Mouse (Mus musculus) heart, adult 2 months (tissue): ENCODE measurements around the gene Bbs1. TPM values are rescaled to one million over a fixed set of nuclear protein-coding genes. Genes with fewer than 3 reads are reported as not detected.
"Not testable (repeated sequence)": the region's sequence is repeated elsewhere in the genome, so short reads cannot be mapped to it uniquely, and the experiment has no call there.

Experiments used
- DNase-seq, 2 experiments: peaks; one replicate each; pipeline ENCODE4 v3.0.0; 2021
- H3K27ac ChIP-seq: fragments of 200-600 bp; 2 replicates; pipeline ENCODE4 v1.8.1; 2022
- H3K27me3 ChIP-seq: fragments of 200-500 bp; 2 replicates; pipeline ENCODE4 v1.6.1; 2012; ENCODE audit warnings: mild to moderate bottlenecking, low read length, inconsistent platforms, mixed read lengths; ENCODE audit not compliant: control insufficient read depth, insufficient read depth
- H3K36me3 ChIP-seq: fragments of 200-500 bp; 2 replicates; pipeline ENCODE4 v1.6.1; 2012; ENCODE audit warnings: low read length, inconsistent platforms; ENCODE audit not compliant: control insufficient read depth, insufficient read depth
- H3K4me1 ChIP-seq: fragments of 200-500 bp; 2 replicates; pipeline ENCODE4 v1.6.1; 2011; ENCODE audit warnings: low read length; ENCODE audit not compliant: control insufficient read depth, insufficient read depth
- H3K4me3 ChIP-seq: fragments of 200-600 bp; 2 replicates; pipeline ENCODE4 v1.8.1; 2022
- H3K79me2 ChIP-seq: fragments of 200-500 bp; replicated peaks from 2 replicates; pipeline ENCODE4 v1.6.1; 2012; ENCODE audit warnings: mild to moderate bottlenecking, inconsistent platforms, low read length, moderate library complexity, mixed read lengths; ENCODE audit not compliant: control insufficient read depth, insufficient read depth
- H3K9ac ChIP-seq: fragments of 200-500 bp; 2 replicates; pipeline ENCODE4 v1.6.1; 2012; ENCODE audit warnings: low read depth, mild to moderate bottlenecking, control low read depth, inconsistent platforms, low read length, mixed read lengths
- CTCF ChIP-seq: fragments of 200-600 bp; IDR thresholded peaks from 2 replicates; pipeline ENCODE4 v1.8.1; 2022; ENCODE audit warnings: antibody characterized with exemption, mild to moderate bottlenecking, moderate library complexity
- EP300 ChIP-seq: fragments of 200-500 bp; IDR thresholded peaks from 2 replicates; pipeline ENCODE4 v1.6.1; 2011; ENCODE audit warnings: low read depth, low read length, control low read depth; ENCODE audit not compliant: insufficient read depth
- POLR2A ChIP-seq: fragments of 200-500 bp; IDR thresholded peaks from 2 replicates; pipeline ENCODE4 v1.6.1; 2011; ENCODE audit warnings: mild to moderate bottlenecking, low read depth, low read length, control low read depth; ENCODE audit not compliant: insufficient read depth
- WGBS: fragments of 180-500 bp; shearing (Covaris S2); methylation state at CpG from one replicate; pipeline ENCODE4 v1.1.7; 2018; 5-methylcytosine and 5-hydroxymethylcytosine counted together
- intact Hi-C: fragments of 180-260 bp; cut with DNase I; formaldehyde crosslinking; loops from one replicate; pipeline ENCODE4 v1.15.1; 2025
- long read RNA-seq: library from polyadenylated mRNA; stranded (forward); transcript quantifications from one replicate; pipeline ENCODE4 v2.0.0, GENCODE M21; 2021
- polyA plus RNA-seq: library from polyadenylated mRNA; depleted of rRNA; stranded (reverse); fragments of >200 nt; gene quantifications from 2 replicates; pipeline ENCODE4 v1.2.3, GENCODE M21; 2012; rRNA removed
- total RNA-seq, 2 experiments: library from RNA; stranded (reverse); gene quantifications; 2 replicates each; pipeline ENCODE4 v1.2.3; 2021

The Bbs1 gene
- 1 to 10 TPM; 3.5 to 4.5 TPM for total RNA-seq
- 2.3 and 3.9 TPM in 2 replicates for polyA plus RNA-seq
- long read RNA-seq, partial matches to known transcripts: 1 of 1 reads
- long read RNA-seq, other reads (novel, unspliced or antisense): 0 of 1 reads

- Histone ChIP-seq H3K36me3 (no peaks in the 10 kb centered on the region), H3K4me3 (peak within 1 kb of the TSS; percentile 63), H3K9ac (peak within 1 kb of the TSS; percentile 57; the same call in 1 of the 2 replicates), H3K27ac (no peak within 1 kb of the TSS), H3K79me2 (no peaks in the 10 kb centered on the region), H3K4me1 (peaks cover 3% of the 10 kb centered on the region), H3K27me3 (no peaks in the 10 kb centered on the region)
- intact Hi-C loops: loop anchor here (2.0 kb wide), 1 partner anchor 25 kb away; no protein-coding TSS in a partner anchor
- WGBS: 9% methylated on average over 31 of the region's 31 CpGs
- peak; percentile 48; the same call in 1 of the 2 replicates for TF ChIP-seq POLR2A
- TF ChIP-seq EP300: 0 out of 2 replicates have a peak, but pooled peaks have one; percentile 25
- TF ChIP-seq CTCF: no peak
- DNase-seq: peak; percentile 79 to 85
Measured at GRCm38 (mm10) chr19:4905979-4906794, at the start of gene Bbs1. Gene Bbs1, minus strand, starts transcription at chr19:4906628.

- not testable (repeated sequence) for H3K36me3 ChIP-seq
- 80% methylated on average over 9 of the region's 9 CpGs for WGBS
Measured at GRCm38 (mm10) chr19:4948641-4949040, 42.2 kb upstream of the Bbs1 start.

DNA sequence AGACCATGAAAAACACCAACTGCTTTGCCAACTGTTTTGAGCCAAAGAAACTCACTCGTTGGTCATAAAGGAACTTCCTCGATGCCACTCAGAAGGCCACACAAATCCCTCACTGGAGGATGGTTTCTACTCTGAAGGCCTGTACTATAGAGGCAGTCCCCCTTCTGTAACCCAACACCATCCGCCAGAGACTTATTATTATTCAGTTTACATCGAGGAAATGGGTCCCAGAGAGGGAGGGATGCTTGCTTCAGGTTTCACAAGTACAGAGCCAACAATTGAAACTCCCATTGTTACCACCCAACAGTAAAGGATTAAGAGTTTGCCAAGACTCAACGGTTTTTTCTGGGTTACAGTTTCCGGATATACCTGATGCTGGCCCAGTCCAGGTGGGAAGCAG is 39.1 kb upstream of the Bbs1 start:
- no peaks in the 10 kb centered on the region for H3K4me1 ChIP-seq
- H3K4me3 ChIP-seq: no peak overlapping the region
- no peak overlapping the region for H3K27ac ChIP-seq
- DNase-seq: no peak
- no peaks in the 10 kb centered on the region for H3K36me3 ChIP-seq
- intact Hi-C loops: no loop called here
- H3K27me3 ChIP-seq: no peaks in the 10 kb centered on the region; the same call in 1 of the 2 replicates
- no peak overlapping the region for H3K9ac ChIP-seq
- no peaks in the 10 kb centered on the region for H3K79me2 ChIP-seq
- TF ChIP-seq CTCF: no peak
- TF ChIP-seq POLR2A: no peak
- no peak for TF ChIP-seq EP300
- 52% methylated on average over 6 of the region's 6 CpGs for WGBS

More at GRCm38 (mm10) chr19:4948641-4949040, 42.2 kb upstream of the Bbs1 start:
- H3K79me2 ChIP-seq, intact Hi-C loops, H3K9ac ChIP-seq, H3K27ac ChIP-seq, H3K4me1 ChIP-seq, DNase-seq, H3K4me3 ChIP-seq, H3K27me3 ChIP-seq: not testable (repeated sequence)

DNA sequence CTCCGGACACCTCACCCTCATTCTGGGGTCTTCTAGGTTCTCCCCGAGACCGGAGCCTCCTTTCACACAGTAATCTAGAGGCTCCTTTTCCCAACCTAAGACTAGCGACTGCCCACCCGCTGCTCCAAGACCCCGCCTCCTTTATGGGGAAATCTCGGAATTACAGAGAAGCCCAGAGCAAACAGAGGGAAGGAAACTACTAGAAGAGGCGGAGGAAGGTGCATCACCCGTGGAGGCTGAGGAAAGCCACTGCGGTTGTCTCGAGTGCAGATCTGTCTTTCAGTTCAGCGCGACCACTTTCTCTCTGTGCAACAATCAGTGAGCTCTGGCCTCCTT is 36.8 kb upstream of the Bbs1 start:
- no peaks in the 10 kb centered on the region for H3K4me1 ChIP-seq
- TF ChIP-seq EP300 (no peak), POLR2A (no peak), CTCF (no peak)
- H3K9ac ChIP-seq: 0 out of 2 replicates have a peak overlapping the region, but pooled peaks have one; percentile 19
- no peak overlapping the region for H3K27ac ChIP-seq
- H3K79me2 ChIP-seq: no peaks in the 10 kb centered on the region
- no peak for DNase-seq
- intact Hi-C loops: no loop called here
- WGBS: 7% methylated on average over 13 of the region's 13 CpGs
- H3K27me3 ChIP-seq: no peaks in the 10 kb centered on the region; the same call in 1 of the 2 replicates
- peak overlapping the region; percentile 54 for H3K4me3 ChIP-seq
- no peaks in the 10 kb centered on the region for H3K36me3 ChIP-seq

GRCm38 (mm10) chr19:4942551-4943252 is 36.3 kb upstream of the Bbs1 start, which contains the start of gene Peli3:
Gene Peli3, minus strand, starts transcription at chr19:4943127.
- H3K4me3 ChIP-seq: peak within 1 kb of the TSS; percentile 54
- H3K27me3 ChIP-seq: no peaks in the 10 kb centered on the region; the same call in 1 of the 2 replicates
- no peak for TF ChIP-seq EP300
- no peak for TF ChIP-seq POLR2A
- no peak for TF ChIP-seq CTCF
- peak within 1 kb of the TSS; percentile 79 for H3K9ac ChIP-seq
- WGBS: 1% methylated on average over 49 of the region's 55 CpGs
- H3K4me1 ChIP-seq: no peaks in the 10 kb centered on the region
- H3K36me3 ChIP-seq: no peaks in the 10 kb centered on the region
- H3K27ac ChIP-seq: no peak within 1 kb of the TSS; the same call in 1 of the 2 replicates
- no peaks in the 10 kb centered on the region for H3K79me2 ChIP-seq
- intact Hi-C loops: no loop called here
- peak; percentile 84 to 85 for DNase-seq
